Mouse (Mus musculus): ENCODE results near the gene Fgd3. TPM values are rescaled to one million over a fixed set of nuclear protein-coding genes. Genes with fewer than 3 reads are reported as not detected.

The Fgd3 gene
- total and polyA plus RNA-seq, 3 experiments, result 8.7 to 16.1 (median 14.5) TPM

GRCm38 (mm10) chr13:49296270-49296669 is 23.8 kb downstream of the Fgd3 start:
- no peak overlapping the region for H3K9ac ChIP-seq (ENCODE audit: insufficient read depth, low read depth)
- no peak overlapping the region for H3K4me2 ChIP-seq (ENCODE audit: insufficient read depth, low read depth, poor library complexity, severe bottlenecking)
- H3K4me3 ChIP-seq (replicated peaks in 1 of 3; ENCODE audit: low read depth in 2 of 3, low read length in 2 of 3, poor library complexity in 1 of 3), result no peak overlapping the region
- peaks cover 14 to 64% of the 10 kb centered on the region in 2 experiments for H3K4me1 ChIP-seq (ENCODE audit: control insufficient read depth in 1 of 2, insufficient read depth in 2 of 2)
- H3K36me3 ChIP-seq (replicated peaks in 1 of 2; ENCODE audit: control insufficient read depth in 1 of 2, insufficient read depth in 1 of 2, low read length in 1 of 2), result peaks cover 52 to 76% of the 10 kb centered on the region in 2 experiments
- no peak overlapping the region for H3K27ac ChIP-seq (ENCODE audit: insufficient read depth, low read depth)
- H3K27me3 ChIP-seq (replicated peaks), result no peaks in the 10 kb centered on the region
- DNase-seq (ENCODE audit: extremely low read depth), result no peak
- peaks cover 9% of the 10 kb centered on the region for H3K9me3 ChIP-seq (replicated peaks; ENCODE audit: low read length)
- TF ChIP-seq ETS1 (conservative IDR thresholded peaks at IDR 0.05; ENCODE audit: low read depth, low read length) (no peak), IRF4 (IDR thresholded peaks at IDR 0.05; ENCODE audit: low read depth, low read length) (no peak), JUND (conservative IDR thresholded peaks at IDR 0.05; ENCODE audit: low read depth, low read length) (no peak), MYC (IDR thresholded peaks at IDR 0.05; ENCODE audit: low read depth, low read length) (no peak), EP300 (IDR thresholded peaks at IDR 0.05; ENCODE audit: low read length) (no peak), TCF12 (IDR thresholded peaks at IDR 0.05; ENCODE audit: low read depth, low read length) (no peak), ELF1 (IDR thresholded peaks at IDR 0.05; ENCODE audit: low read depth, low read length) (no peak), ZC3H11A (IDR thresholded peaks at IDR 0.05; ENCODE audit: low read depth, low read length) (no peak), SMC3 (IDR thresholded peaks at IDR 0.05; ENCODE audit: low read depth, low read length) (no peak), ZKSCAN1 (IDR thresholded peaks at IDR 0.05; ENCODE audit: borderline replicate concordance, low read depth, low read length) (no peak), BHLHE40 (IDR thresholded peaks at IDR 0.05; ENCODE audit: low read depth, low read length) (no peak), CTCF (conservative IDR thresholded peaks at IDR 0.05 in 1 of 2, IDR thresholded peaks at IDR 0.05 in 1 of 2; ENCODE audit: low read depth in 2 of 2, low read length in 2 of 2) (no peak), GABPA (IDR thresholded peaks at IDR 0.05; ENCODE audit: insufficient replicate concordance, low read depth, low read length) (no peak), CHD1 (IDR thresholded peaks at IDR 0.05; ENCODE audit: low read depth, low read length) (no peak), TBP (conservative IDR thresholded peaks at IDR 0.05; ENCODE audit: low read depth, low read length) (no peak), ZMIZ1 (IDR thresholded peaks at IDR 0.05; ENCODE audit: low read depth, low read length) (no peak), PAX5 (IDR thresholded peaks at IDR 0.05; ENCODE audit: low read length) (no peak), ZNF384 (IDR thresholded peaks at IDR 0.05; ENCODE audit: low read depth, low read length) (no peak), RAD21 (IDR thresholded peaks at IDR 0.05; ENCODE audit: low read depth, low read length) (no peak), MXI1 (IDR thresholded peaks at IDR 0.05; ENCODE audit: low read depth, low read length) (no peak)
- peaks cover 29% of the 10 kb centered on the region for H3K79me2 ChIP-seq (replicated peaks; ENCODE audit: control insufficient read depth, extremely low read depth, insufficient read depth, poor library complexity, severe bottlenecking)
- in situ Hi-C loops (cut with MboI; ENCODE audit: low pct_ligation_motif_present, low pct_unique_long_range_greater_than_20kb, low sequenced_read_pairs) (no loop called here), dilution Hi-C loops (cut with MboI; ENCODE audit: extremely low pct_ligation_motif_present, extremely low pct_unique_long_range_greater_than_20kb, low sequenced_read_pairs) (no loop called here)

- Histone ChIP-seq H3K4me2 (ENCODE audit: insufficient read depth, low read depth, poor library complexity, severe bottlenecking) (no peak overlapping the region), H3K9ac (ENCODE audit: insufficient read depth, low read depth) (no peak overlapping the region), H3K9me3 (replicated peaks; ENCODE audit: low read length) (peaks cover 9% of the 10 kb centered on the region), H3K27ac (ENCODE audit: insufficient read depth, low read depth) (no peak overlapping the region), H3K36me3 (replicated peaks in 1 of 2; ENCODE audit: control insufficient read depth in 1 of 2, insufficient read depth in 1 of 2, low read length in 1 of 2) (peaks cover 66 to 89% of the 10 kb centered on the region in 2 experiments), H3K27me3 (replicated peaks) (no peaks in the 10 kb centered on the region), H3K79me2 (replicated peaks; ENCODE audit: control insufficient read depth, extremely low read depth, insufficient read depth, poor library complexity, severe bottlenecking) (peaks cover 14% of the 10 kb centered on the region), H3K4me1 (ENCODE audit: control insufficient read depth in 1 of 2, insufficient read depth in 2 of 2) (peaks cover 8 to 54% of the 10 kb centered on the region in 2 experiments), H3K4me3 (replicated peaks in 1 of 3; ENCODE audit: low read depth in 2 of 3, low read length in 2 of 3, poor library complexity in 1 of 3) (no peak overlapping the region)
- in situ Hi-C loops (cut with MboI; ENCODE audit: low pct_ligation_motif_present, low pct_unique_long_range_greater_than_20kb, low sequenced_read_pairs) (no loop called here), dilution Hi-C loops (cut with MboI; ENCODE audit: extremely low pct_ligation_motif_present, extremely low pct_unique_long_range_greater_than_20kb, low sequenced_read_pairs) (no loop called here)
- TF ChIP-seq MYC (IDR thresholded peaks at IDR 0.05; ENCODE audit: low read depth, low read length) (no peak), CHD1 (IDR thresholded peaks at IDR 0.05; ENCODE audit: low read depth, low read length) (no peak), NRF1 (IDR thresholded peaks at IDR 0.05; ENCODE audit: low read depth, low read length) (no peak), JUN (IDR thresholded peaks at IDR 0.05; ENCODE audit: insufficient read depth, low read depth, low read length) (no peak), MAFK (IDR thresholded peaks at IDR 0.05; ENCODE audit: insufficient replicate concordance, low read length) (no peak), IRF4 (IDR thresholded peaks at IDR 0.05; ENCODE audit: low read depth, low read length) (no peak), CHD2 (IDR thresholded peaks at IDR 0.05; ENCODE audit: low read length) (no peak), POLR2AphosphoS2 (IDR thresholded peaks at IDR 0.05; ENCODE audit: low read depth, low read length) (no peak), HCFC1 (IDR thresholded peaks at IDR 0.05; ENCODE audit: low read depth, low read length) (no peak), GABPA (IDR thresholded peaks at IDR 0.05; ENCODE audit: insufficient replicate concordance, low read depth, low read length) (no peak), ZC3H11A (IDR thresholded peaks at IDR 0.05; ENCODE audit: low read depth, low read length) (no peak), ETS1 (conservative IDR thresholded peaks at IDR 0.05; ENCODE audit: low read depth, low read length) (no peak)
- peak; percentile 34 for DNase-seq (ENCODE audit: extremely low read depth)
Measured at GRCm38 (mm10) chr13:49294108-49294507, 26.0 kb downstream of the Fgd3 start.
